Mouse (Mus musculus): Measurements from ENCODE around the gene Vmn2r3. TPM values are rescaled to one million over a fixed set of nuclear protein-coding genes. Genes with fewer than 3 reads are reported as not detected.

Gene Vmn2r3
- total RNA-seq (2023), result not detected

GRCm38 (mm10) chr3:64289609-64290008 lies at the start of gene Vmn2r3:
Gene Vmn2r3, minus strand, starts transcription at chr3:64289709.

Other genes with a start within 250 kb of the Vmn2r3 start
- gene Vmn2r1, start 208.2 kb downstream of the Vmn2r3 start, total RNA-seq (2023), result not detected
- not detected for gene Vmn2r2, start 147.8 kb downstream of the Vmn2r3 start, total RNA-seq (2023)
- not detected for gene Vmn2r4, start 125.7 kb upstream of the Vmn2r3 start, total RNA-seq (2023)
- gene Vmn2r5, start 220.1 kb upstream of the Vmn2r3 start, total RNA-seq (2023), result not detected

Measured in neutrophil, adult 83 days (primary cell).